Mouse (Mus musculus): Measurements from ENCODE around the gene Kcng4.

GRCm38 (mm10) chr8:119661892-119662291, 26.4 kb upstream of the Kcng4 start:
- TF ChIP-seq CTCF (IDR thresholded peaks at IDR 0.05) (no peak), EP300 (IDR thresholded peaks at IDR 0.05; ENCODE audit: insufficient read depth, low read depth, low read length) (no peak)

Data from heart, adult 2 months (tissue).